Mouse (Mus musculus): ENCODE measurements around the gene Chrdl2.

The Chrdl2 gene

DNA sequence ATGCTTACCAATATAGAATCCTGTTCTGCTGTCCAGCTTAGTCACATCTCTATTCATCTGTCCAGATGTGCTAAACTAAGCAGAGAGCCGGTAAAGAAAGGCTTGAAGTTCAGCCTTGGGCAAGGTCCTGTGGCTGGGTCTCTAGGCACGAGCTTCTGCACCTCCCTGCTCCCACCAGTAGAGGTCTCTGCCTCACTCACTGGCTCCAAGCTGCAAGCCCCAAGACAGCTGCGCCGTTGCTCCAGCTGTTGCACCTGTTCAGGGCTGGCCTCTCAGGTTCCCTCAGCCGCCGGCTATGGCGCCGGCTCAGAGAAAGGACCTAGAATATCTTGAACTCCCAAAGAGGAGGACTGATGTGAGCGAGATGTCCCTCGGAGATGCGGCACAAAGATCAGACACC, 3.7 kb downstream of the Chrdl2 start:
- POLR2A ChIA-PET, result interaction anchor here in 3 of 4 experiments (0.5 to 1.8 kb wide), 8 partner anchors 19 to 922 kb away, joined by 3 to 4 read pairs (median 3); partner anchors contain the start of genes Arhgef17 (in 1 of the 3) and Rnf169 (in 1 of the 3)
- CTCF ChIA-PET, result interaction anchor here in 3 of 4 experiments (0.5 to 1.9 kb wide), 37 partner anchors 8 to 670 kb away, joined by 3 to 16 read pairs (median 4); partner anchors contain the start of genes Pold3 (in 1 of the 3) and Rnf169 (in 1 of the 3)

DNA sequence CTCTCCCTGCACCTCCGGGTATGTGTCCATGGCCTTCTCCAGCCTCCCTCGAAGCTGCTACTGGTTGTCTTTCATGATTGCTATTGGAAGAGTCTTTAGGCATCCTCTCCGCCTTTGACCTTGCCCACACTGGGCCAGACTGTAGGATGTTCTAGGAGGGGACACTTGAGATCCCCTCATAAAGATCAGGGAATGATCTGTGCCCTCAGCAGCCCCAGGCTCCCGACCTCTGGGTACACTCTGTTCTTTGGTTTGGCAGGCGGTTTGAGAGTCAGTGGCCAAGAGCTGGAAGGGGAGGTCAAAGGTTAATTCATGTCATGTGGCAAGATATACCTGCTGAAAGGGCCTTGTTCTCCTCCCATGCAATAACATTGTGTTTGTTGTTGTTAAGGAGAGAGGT, 4.7 kb downstream of the Chrdl2 start:
- ChIA-PET CTCF (interaction anchor here in 2 of 4 experiments (0.6 to 1.6 kb wide), 3 partner anchors 110 to 1440 kb away, joined by 3 to 7 read pairs (median 4); partner anchors contain the start of gene Pold3 (in 1 of the 2)), POLR2A (interaction anchor here (0.6 to 1.8 kb wide), 7 partner anchors 25 to 455 kb away, joined by 3 to 5 read pairs (median 3); partner anchors contain the start of gene Rnf169 (in 1 of the 4))

DNA sequence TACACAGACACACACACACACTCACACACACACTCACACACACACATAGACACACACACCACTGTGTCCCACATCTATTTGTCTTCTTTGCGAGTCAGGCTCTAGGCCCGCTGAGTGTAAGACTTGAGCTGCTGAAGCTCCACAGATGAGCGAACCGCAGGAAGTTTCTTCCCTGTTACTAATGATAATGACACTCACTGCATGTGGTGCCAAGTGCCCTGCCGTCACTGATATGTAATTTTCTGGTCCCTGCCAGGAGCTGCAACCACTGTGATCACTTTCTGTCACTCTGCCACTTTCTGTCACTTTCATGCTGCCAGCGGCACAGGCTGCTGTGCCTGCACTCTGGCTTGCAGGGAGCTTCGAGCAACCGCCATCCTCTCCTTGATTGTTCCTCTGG, 6.1 kb downstream of the Chrdl2 start:
- CTCF ChIA-PET, result interaction anchor here in 2 of 4 experiments (0.5 to 0.6 kb wide), 3 partner anchors 36 to 1871 kb away, joined by 3 to 4 read pairs (median 4); no protein-coding TSS in a partner anchor
- POLR2A ChIA-PET, result interaction anchor here in 2 of 4 experiments (1.0 to 1.1 kb wide), 2 partner anchors 18 to 22 kb away, joined by 3 read pairs; no protein-coding TSS in a partner anchor

DNA sequence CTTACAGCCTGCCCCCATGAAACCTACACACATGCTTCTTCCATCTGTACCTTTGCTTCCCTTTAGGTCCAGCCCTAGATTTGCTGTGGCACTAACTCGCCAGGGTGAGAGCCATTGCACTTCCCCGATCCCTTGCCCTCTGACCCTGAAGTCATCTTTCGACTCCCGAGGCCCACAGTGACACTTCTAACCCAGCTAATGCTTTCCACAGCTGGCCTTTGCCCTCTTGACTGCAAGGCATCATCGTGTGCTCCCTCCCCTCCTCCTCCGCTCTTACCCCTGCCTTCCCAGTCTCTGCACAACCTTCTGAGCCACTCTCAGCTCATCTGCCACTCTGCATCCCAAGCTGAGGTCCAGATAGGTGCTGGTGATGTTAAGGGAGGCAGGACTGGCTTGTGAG, 6.5 kb downstream of the Chrdl2 start:
- ChIA-PET CTCF (interaction anchor here in 1 of 4 experiments (0.5 kb wide), 1 partner anchor 1871 kb away, joined by 3 read pairs; no protein-coding TSS in a partner anchor), POLR2A (interaction anchor here in 1 of 4 experiments (1.1 kb wide), 1 partner anchor 17 kb away, joined by 3 read pairs; no protein-coding TSS in a partner anchor)

DNA sequence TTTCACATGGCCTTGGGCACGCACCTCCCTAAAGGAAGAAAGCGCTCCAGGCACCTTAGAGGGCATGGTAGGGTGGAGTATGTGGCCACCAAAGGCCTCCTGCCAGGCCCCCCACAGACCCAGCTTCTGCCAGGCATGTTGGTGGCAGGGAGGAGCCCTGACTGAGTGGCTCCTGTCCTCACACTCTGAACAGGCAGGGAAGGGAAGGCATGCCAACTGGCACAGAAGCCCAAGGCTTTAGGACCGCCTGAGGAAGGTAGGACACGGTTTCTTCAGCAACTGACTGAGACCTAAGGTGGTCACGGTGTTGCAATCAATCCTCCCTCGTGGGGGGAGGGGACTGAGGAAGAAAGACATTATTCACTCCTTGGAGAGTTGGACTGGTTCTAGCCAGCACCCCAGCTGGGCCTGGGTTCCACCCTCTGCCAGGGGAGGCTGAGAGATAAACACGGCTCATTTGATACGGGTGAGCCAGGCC, 8.2 kb downstream of the Chrdl2 start:
- POLR2A ChIA-PET, result interaction anchor here in 2 of 4 experiments (0.6 kb wide), 2 partner anchors 8 to 525 kb away, joined by 3 to 4 read pairs; partner anchors contain the start of gene Chrdl2 (in 1 of the 2)
- CTCF ChIA-PET, result interaction anchor here in 2 of 4 experiments (0.7 to 1.7 kb wide), 3 partner anchors 25 to 109 kb away, joined by 3 to 5 read pairs (median 3); no protein-coding TSS in a partner anchor

DNA sequence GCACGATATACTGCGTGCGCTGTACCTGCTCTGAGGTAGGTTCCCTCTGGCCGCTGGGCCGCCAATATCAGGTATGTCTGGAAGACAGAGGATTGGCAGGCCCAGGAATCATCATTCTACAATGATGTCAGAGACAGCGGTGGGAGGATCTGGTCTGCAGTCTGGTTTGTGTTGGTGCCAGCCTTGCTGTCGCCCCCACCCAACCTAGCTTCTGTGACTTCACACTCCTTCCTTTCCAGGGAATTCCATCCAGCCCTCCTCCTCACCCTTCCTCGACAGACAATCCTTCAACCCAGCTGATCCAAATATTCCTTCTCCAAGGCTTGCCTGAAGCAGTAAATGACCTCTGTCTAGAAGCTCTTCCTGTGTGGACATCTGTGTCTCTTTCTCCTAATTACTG, 11.1 kb downstream of the Chrdl2 start:
- POLR2A ChIA-PET, result interaction anchor here in 1 of 4 experiments (1.4 kb wide), 1 partner anchor 9 kb away, joined by 3 read pairs; no protein-coding TSS in a partner anchor
- CTCF ChIA-PET, result interaction anchor here in 2 of 4 experiments (1.0 to 1.5 kb wide), 3 partner anchors 12 to 29 kb away, joined by 3 to 6 read pairs (median 3); no protein-coding TSS in a partner anchor

DNA sequence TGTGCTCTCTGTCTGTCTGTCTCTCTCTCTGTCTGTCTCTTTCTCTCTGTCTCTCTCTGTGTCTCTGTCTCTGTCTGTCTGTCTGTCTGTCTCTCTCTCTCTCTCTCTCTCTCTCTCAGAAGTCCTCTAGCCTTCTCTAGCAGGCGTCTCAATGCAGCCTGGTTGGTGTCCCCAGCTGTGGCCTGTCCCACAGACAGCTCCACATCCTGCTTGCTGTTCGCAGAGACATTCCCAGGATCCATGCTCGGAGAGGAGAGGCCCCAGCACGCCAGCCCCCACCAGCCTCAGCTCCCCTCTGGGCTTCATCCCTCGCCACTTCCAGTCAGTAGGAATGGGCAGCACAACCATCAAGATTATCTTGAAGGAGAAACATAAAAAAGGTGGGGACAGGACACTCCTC, 21.4 kb downstream of the Chrdl2 start:
- POLR2A ChIA-PET, result no interaction called here
- CTCF ChIA-PET, result interaction anchor here in 1 of 4 experiments (0.8 kb wide), 1 partner anchor 1218 kb away, joined by 3 read pairs; no protein-coding TSS in a partner anchor

DNA sequence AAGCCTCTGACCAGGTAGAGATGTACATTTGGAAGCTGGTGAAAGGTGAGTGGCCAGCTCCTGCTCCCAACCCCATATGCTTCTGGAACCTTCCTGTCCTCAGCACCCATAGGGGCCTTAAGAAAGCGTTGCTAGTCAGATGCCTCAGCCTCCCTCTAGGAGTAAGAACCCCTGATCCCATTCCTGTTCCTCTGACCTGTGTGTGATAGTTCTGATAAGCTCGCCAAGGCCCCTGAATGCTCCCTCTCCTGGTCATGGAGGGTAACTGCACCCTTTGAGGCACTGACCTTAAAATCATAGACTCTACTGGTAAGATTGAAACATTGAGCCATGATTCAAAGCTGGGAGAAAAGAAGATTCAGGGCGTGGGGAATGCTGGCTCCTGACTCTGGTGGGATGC, 23.3 kb downstream of the Chrdl2 start:
- CTCF ChIA-PET, result interaction anchor here (0.6 to 2.2 kb wide), 29 partner anchors 10 to 800 kb away, joined by 3 to 21 read pairs (median 4); no protein-coding TSS in a partner anchor

DNA sequence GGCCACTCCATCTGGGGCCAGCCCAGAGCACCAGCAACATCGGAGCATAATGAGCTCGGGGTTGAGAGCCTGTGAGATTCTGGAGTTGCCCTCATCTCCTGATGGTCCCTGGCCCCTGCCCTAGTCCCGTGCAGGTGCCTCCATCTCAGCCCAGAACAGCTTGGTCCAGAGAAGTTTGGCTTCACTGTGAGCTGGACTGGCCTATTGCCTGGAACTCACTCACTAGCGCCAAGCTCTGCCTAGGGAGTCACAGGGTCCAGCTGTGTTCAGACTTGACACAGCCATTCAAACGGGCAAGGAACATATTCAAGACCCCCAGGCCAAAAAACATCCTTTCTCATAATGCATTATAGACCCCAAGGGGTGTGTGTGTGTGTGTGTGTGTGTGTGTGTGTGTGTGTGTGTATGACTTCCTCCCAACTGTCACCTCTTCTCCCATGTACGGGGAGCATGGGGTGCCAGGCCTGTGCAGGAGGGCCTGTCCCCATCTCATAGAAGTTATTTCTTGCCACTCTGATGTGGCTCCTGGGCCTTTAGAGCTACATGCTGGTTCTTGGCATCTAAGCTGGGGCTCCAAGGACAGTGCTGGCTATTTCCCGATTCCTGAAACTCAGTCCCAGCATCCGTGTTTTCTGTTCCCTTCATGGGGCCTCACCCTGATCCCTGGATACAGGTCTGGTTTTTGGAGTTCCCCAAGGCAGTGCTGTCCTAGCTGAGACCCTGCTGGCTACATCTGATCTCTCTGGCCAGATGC, 25.2 kb downstream of the Chrdl2 start:
- CTCF ChIA-PET, result interaction anchor here in 2 of 4 experiments (0.6 to 2.3 kb wide), 5 partner anchors 22 to 187 kb away, joined by 3 to 21 read pairs (median 3); no protein-coding TSS in a partner anchor
- POLR2A ChIA-PET, result interaction anchor here in 1 of 4 experiments (0.8 kb wide), 1 partner anchor 89 kb away, joined by 3 read pairs; no protein-coding TSS in a partner anchor

More for the DNA sequence above, 23.3 kb downstream of the Chrdl2 start:
- POLR2A ChIA-PET, result interaction anchor here in 3 of 4 experiments (0.6 to 1.2 kb wide), 8 partner anchors 10 to 24 kb away, joined by 3 to 5 read pairs (median 3); no protein-coding TSS in a partner anchor

DNA sequence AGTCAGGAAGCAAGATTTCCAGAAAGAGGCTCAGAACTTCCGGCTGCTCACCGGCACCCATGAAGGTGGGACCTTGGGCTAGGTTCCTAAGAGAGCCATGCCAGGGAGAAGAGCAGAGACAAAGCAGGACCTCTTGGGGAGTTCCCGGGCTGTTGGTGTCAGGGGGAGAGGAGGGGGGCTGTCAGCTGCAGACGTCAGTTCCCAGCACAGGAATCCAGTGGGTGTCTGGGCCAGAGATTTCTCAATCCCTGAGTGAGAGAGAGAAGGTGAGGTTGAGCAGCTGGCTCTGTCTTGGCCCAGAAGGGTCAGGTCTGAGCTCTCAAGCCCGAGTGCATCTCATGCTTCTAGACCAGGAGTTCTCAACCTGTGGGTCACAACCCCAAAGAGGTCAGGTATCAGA, 27.7 kb downstream of the Chrdl2 start:
- ChIA-PET CTCF (interaction anchor here in 1 of 4 experiments (0.6 kb wide), 1 partner anchor 1596 kb away, joined by 3 read pairs; no protein-coding TSS in a partner anchor), POLR2A (no interaction called here)

DNA sequence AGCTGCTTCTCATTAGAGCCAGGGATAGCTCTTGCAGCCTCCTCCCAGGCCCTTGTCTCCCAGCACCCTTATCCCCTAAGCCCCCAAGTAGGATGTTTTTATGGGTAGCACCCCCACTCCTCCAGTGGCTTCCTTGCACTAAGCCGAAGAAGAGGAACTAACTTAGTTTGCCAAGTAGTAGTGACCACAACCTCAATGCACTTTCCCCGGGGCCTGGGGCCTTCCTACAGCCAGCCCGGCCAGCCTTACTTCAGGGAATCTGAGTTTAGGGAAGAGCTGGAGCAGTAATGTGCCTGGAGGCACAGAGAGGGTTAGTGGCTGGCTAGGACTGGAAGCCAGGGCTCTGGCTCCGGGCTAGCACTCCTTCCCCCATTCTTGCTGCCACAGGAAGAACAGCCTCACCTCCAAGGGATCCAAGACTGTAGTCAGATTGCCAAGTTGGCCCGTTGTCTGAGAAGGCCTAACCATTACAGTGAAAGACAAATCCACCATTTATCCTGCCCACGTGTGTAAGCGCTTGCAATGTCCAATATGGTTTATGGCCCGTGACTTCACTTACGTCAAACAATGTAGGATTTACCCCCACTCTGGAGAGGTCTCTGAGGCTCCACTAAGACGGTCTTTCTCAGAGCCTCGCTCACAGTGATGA, 29.0 kb downstream of the Chrdl2 start:
- CTCF ChIA-PET, result no interaction called here
- POLR2A ChIA-PET, result no interaction called here

DNA sequence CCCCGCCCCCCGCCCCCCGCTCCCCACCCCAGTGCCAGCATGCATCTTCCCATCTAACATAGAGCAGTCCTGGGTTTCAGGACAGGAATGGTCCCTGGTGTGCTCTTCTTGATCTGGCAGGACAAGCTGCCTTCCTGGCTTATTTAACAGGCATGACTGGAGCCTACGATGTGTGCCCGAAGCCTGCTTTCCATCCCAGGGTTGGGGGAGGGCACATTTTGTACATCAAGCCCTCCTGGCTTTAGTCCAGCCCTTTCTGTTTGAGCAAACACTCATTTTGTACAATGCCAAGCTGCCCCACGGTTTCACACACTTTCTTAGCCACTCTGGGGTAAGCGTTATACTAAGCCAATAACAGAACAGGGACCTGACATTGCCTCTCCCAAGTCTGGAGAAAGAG, 30.1 kb downstream of the Chrdl2 start:
- ChIA-PET POLR2A (no interaction called here), CTCF (no interaction called here)

DNA sequence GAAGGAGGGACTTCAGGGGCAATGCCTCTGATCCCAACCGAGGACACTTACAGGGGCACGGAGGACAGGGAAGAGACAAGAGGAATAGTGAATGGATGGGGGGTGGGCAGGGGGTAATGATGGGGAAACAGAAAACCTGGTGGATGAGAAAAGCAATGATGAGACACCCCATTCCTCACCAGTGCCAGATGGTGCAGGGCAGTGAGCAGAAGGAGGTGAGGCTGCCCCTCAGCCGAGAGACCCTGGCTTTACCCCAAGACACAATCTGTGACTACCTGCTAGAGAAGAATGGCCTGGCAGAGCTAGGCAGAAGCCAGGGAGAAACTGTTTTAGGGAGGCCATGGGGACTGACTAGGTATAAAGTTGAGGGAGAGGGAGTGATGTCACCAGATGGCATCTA, 30.5 kb downstream of the Chrdl2 start:
- ChIA-PET CTCF (no interaction called here), POLR2A (no interaction called here)

DNA sequence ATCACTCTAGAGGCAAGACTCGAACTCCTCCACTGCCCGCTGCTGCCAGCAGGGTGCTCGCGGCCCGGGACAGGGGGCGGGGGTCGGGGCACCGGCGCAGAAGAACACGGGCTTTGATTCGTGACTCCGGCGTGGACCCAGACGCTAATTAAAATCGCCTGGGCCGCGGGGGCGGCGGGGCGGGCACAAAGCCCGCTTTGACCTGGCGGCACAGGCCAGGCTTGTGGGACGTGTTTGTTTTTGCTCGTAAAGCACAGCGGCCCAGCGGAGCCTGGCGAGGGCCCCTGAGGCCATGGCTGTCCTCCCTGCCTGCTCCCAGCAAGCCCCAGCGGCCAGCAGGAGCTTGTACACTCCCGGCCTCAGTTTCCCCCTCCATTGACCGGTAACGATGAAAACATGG, 36.1 kb downstream of the Chrdl2 start:
- ChIA-PET POLR2A (interaction anchor here in 2 of 4 experiments (1.1 to 1.6 kb wide), 3 partner anchors 13 to 61 kb away, joined by 3 to 7 read pairs (median 3); no protein-coding TSS in a partner anchor), CTCF (interaction anchor here in 3 of 4 experiments (0.6 to 1.9 kb wide), 5 partner anchors 13 to 90 kb away, joined by 3 to 11 read pairs (median 3); no protein-coding TSS in a partner anchor)

DNA sequence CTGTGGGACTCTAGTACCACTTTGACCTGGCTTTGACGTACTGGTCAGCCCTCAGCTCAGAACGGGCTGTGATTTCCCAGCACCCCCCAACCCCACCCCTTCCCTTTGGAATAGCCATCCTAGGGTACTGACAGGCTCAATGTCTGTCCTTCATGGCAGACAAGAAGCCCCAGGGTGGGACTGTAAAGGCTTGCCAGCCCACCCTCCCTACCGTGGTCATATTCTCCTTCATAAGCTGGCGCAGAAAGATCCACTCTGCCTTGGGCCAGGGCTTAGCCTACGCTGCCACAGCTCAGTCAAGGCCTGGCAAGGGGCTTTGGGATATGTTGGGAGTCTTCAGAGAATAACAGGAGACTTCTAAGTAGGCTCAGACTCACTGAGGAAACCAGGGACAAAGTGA, 37.1 kb downstream of the Chrdl2 start:
- CTCF ChIA-PET, result interaction anchor here in 3 of 4 experiments (0.6 to 1.9 kb wide), 6 partner anchors 14 to 814 kb away, joined by 3 to 11 read pairs (median 4); no protein-coding TSS in a partner anchor
- POLR2A ChIA-PET, result interaction anchor here in 1 of 4 experiments (1.5 to 1.6 kb wide), 2 partner anchors 19 to 62 kb away, joined by 3 to 7 read pairs; no protein-coding TSS in a partner anchor

DNA sequence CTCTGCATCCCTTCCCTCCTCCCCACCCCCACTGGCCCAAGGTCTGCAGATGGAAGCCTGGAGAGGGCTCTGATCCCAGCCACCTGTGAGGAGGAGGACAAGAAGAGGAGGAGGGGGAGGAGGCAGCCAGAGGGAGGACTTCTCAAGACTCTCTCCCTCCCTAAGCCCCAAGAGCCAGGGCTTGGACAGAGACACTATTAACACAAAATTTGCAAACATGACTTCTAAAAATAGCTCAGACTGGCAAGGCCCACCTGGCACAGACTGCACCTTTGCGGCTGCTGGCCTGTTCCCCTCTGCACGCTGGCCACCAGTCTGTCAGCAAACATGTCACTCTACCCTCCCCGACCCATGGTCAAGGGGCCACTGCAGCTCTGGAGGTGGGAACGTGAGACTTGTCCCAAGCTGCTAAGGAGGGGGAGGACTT, 37.6 kb downstream of the Chrdl2 start:
- CTCF ChIA-PET, result interaction anchor here in 2 of 4 experiments (0.6 to 1.9 kb wide), 3 partner anchors 14 to 814 kb away, joined by 3 to 6 read pairs (median 4); no protein-coding TSS in a partner anchor
- POLR2A ChIA-PET, result no interaction called here

DNA sequence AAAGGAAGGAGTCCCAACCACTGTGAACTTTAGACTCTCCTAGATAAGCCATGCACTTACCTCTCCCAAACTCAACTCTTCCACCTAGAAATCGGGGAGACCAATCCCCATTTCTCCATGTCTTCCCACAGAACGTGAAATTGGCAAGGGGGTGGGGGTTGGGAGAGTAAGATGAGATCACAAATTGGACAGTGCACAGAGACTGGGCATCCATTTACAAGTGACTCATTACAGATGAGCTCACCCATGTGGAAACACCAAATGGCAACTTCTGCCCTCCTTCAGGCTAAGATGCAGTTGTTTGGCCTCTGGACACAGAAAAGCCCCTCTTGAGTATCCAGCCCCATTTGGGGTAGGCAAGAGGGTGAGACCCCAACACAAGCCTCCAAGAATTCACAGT, 40.5 kb downstream of the Chrdl2 start:
- POLR2A ChIA-PET, result interaction anchor here in 1 of 4 experiments (1.5 kb wide), 1 partner anchor 66 kb away, joined by 5 read pairs; the partner anchor contains the start of gene Rnf169

DNA sequence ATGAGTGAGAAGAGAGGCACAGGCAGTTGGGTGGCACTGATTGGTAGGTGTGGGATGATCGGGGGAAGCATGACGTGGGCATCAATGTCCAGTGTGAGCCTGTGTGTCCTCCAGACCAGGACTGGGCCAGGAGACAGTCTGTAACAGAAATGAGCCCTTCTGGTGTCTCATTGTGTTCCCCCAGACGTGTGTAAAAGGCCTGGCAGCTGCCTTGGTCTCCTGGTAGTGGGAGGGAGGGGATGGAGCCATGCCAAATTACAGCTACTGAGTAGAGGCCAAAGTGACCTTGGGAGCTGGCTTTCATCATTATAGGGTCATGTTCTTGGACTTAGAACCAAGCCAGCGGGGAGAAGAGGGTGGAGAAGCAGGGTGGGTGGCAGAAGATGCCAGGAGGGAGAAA, 45.9 kb downstream of the Chrdl2 start:
- POLR2A ChIA-PET, result interaction anchor here in 1 of 4 experiments (1.6 kb wide), 1 partner anchor 36 kb away, joined by 3 read pairs; no protein-coding TSS in a partner anchor
- CTCF ChIA-PET, result interaction anchor here (0.5 to 1.2 kb wide), 4 partner anchors 11 to 1236 kb away, joined by 3 to 12 read pairs (median 4); no protein-coding TSS in a partner anchor

More for the DNA sequence above, 40.5 kb downstream of the Chrdl2 start:
- CTCF ChIA-PET, result interaction anchor here in 1 of 4 experiments (1.5 kb wide), 1 partner anchor 17 kb away, joined by 6 read pairs; no protein-coding TSS in a partner anchor

All from embryonic stem cell, embryonic (primary cell).